Mouse (Mus musculus) midbrain, embryonic 12.5 days (tissue): Measurements from ENCODE around the gene Zfp790. TPM values are rescaled to one million over a fixed set of nuclear protein-coding genes. Genes with fewer than 3 reads are reported as not detected.

Source experiments
- ATAC-seq: fragments of 200-750 bp; cut with Nextera tagmentation; 2 replicates; pipeline ENCODE4 v1.8.0; 2017; ENCODE audit warnings: low read depth, moderate TSS enrichment, moderate library complexity; ENCODE audit not compliant: low FRiP score
- H3K27ac ChIP-seq: fragments of 300-500 bp; sonication (generic); replicated peaks from 2 replicates; pipeline ENCODE4 v1.5.1; 2016; ENCODE audit warnings: mild to moderate bottlenecking
- H3K27me3 ChIP-seq: fragments of 300-500 bp; sonication (generic); 2 replicates; pipeline ENCODE4 v1.6.1; 2016; ENCODE audit warnings: mild to moderate bottlenecking
- H3K36me3 ChIP-seq: fragments of 300-500 bp; sonication (generic); 2 replicates; pipeline ENCODE4 v1.6.1; 2016
- H3K4me1 ChIP-seq: fragments of 300-500 bp; sonication (generic); 2 replicates; pipeline ENCODE4 v1.6.1; 2016
- H3K4me2 ChIP-seq: fragments of 300-500 bp; sonication (generic); replicated peaks from 2 replicates; pipeline ENCODE4 v1.6.1; 2016; ENCODE audit warnings: mild to moderate bottlenecking, moderate library complexity
- H3K4me3 ChIP-seq: fragments of 300-500 bp; sonication (generic); 2 replicates; pipeline ENCODE4 v1.5.1; 2016; ENCODE audit warnings: mild to moderate bottlenecking
- H3K9ac ChIP-seq: fragments of 300-500 bp; sonication (generic); replicated peaks from 2 replicates; pipeline ENCODE4 v1.6.1; 2016; ENCODE audit warnings: mild to moderate bottlenecking, moderate library complexity
- H3K9me3 ChIP-seq: fragments of 300-500 bp; sonication (generic); 2 replicates; pipeline ENCODE4 v1.6.1; 2016; ENCODE audit warnings: mild to moderate bottlenecking
- WGBS: fragments of 180-500 bp; shearing (Covaris S2); methylation state at CpG from one replicate; pipeline ENCODE4 v1.1.7; 2016; 5-methylcytosine and 5-hydroxymethylcytosine counted together
- polyA plus RNA-seq: library from polyadenylated mRNA; unstranded; fragments of >200 nt; fragmentation: Nextera tagmentation; extraction: Ambion mirVana; gene quantifications from 2 replicates; pipeline ENCODE4 v1.2.1, GENCODE M21; 2016

Zfp790 gene
- polyA plus RNA-seq, 1 experiment from 2014 or later, result 24.0 TPM

DNA sequence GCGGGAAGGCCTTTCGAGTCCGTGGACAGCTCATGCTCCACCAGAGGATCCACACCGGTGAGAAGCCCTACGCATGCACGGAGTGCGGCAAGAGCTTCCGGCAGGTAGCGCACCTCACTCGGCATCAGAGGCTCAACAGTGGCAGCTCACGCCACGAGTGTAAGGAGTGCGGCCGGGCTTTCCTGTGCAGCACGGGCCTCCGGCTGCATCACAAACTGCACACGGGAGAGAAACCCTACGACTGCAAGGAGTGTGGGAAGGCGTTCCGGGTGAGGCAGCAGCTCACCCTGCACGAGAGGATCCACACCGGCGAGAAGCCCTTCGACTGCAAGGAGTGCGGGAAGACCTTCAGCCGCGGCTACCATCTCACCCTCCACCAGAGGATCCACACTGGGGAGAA is 23.0 kb upstream of the Zfp790 start:
- Histone ChIP-seq H3K27ac (no peak overlapping the region), H3K27me3 (peaks cover 10% of the 10 kb centered on the region), H3K9ac (no peak overlapping the region), H3K4me2 (no peak overlapping the region), H3K4me3 (no peak overlapping the region), H3K9me3 (peaks cover 5% of the 10 kb centered on the region; the same call in 1 of the 2 replicates), H3K36me3 (peaks cover 67% of the 10 kb centered on the region), H3K4me1 (no peaks in the 10 kb centered on the region)
- no peak for ATAC-seq
- 38% methylated on average over 27 of the region's 27 CpGs for WGBS

DNA sequence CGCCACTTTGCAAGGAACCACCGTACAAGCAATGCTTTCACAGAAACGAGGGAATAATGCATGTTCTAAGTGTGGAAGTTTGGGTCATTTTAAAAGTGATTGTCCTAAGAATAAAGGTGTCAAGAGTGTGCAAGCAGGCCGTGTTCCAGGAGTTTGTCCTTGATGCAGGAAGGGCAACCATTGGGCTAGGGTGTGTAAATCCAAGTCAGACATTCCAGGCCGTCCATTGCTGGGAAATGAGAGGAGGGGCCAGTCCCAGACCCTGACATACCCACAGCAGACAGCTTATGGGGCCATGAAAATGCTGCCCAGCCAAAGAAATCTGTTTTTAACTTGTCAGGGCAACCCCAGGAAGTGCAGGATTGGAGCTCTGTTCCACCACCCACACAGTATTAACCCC is 8.9 kb upstream of the Zfp790 start:
- H3K36me3 ChIP-seq, result 0 out of 2 replicates have a peak, but pooled peaks cover 3% of the 10 kb centered on the region
- WGBS, result 71% methylated on average over 5 of the region's 5 CpGs
- no peak overlapping the region for H3K4me3 ChIP-seq
- H3K27ac ChIP-seq, result no peak overlapping the region
- H3K4me2 ChIP-seq, result no peak overlapping the region
- H3K4me1 ChIP-seq, result no peaks in the 10 kb centered on the region
- no peaks in the 10 kb centered on the region for H3K27me3 ChIP-seq
- 0 out of 2 replicates have a peak, but pooled peaks cover 4% of the 10 kb centered on the region for H3K9me3 ChIP-seq
- no peak overlapping the region for H3K9ac ChIP-seq
- no peak for ATAC-seq

DNA sequence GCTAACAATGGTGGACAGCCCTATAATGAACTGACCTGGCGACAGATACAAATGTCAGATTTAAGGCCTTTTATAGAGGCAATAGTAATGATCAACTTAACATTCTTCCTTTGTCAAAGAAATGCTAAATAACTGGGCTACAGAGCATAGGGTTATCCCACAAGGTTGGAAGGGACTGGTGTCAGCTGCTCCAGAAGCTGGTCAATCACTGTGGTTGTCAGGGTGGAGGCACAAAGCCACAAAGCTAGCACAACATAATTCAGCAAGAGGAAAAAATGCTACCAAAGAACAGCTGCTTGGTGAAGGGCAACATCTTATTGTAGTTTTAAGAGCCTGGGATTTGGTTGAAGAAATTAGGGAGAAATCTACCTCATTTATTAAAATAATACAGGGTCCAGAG is 3.7 kb upstream of the Zfp790 start:
- Histone ChIP-seq H3K4me2 (no peak overlapping the region), H3K27ac (no peak overlapping the region), H3K9ac (no peak overlapping the region), H3K27me3 (no peaks in the 10 kb centered on the region), H3K36me3 (0 out of 2 replicates have a peak, but pooled peaks cover 3% of the 10 kb centered on the region), H3K9me3 (0 out of 2 replicates have a peak, but pooled peaks cover 4% of the 10 kb centered on the region), H3K4me3 (no peak overlapping the region), H3K4me1 (peaks cover 20% of the 10 kb centered on the region)
- no peak for ATAC-seq
- whole genome bisulfite sequencing, result 100% methylated on average over 1 of the region's 1 CpGs

GRCm38 (mm10) chr7:29814381-29814780 is 1.5 kb upstream of the Zfp790 start:
- no peak for ATAC-seq
- 85% methylated on average over 2 of the region's 2 CpGs for WGBS
- peak overlapping the region; percentile 64 for H3K4me2 ChIP-seq
- no peak overlapping the region for H3K27ac ChIP-seq
- peaks cover 27% of the 10 kb centered on the region for H3K4me1 ChIP-seq
- H3K4me3 ChIP-seq, result peak overlapping the region; percentile 63
- H3K9ac ChIP-seq, result 0 out of 2 replicates have a peak overlapping the region, but pooled peaks have one; percentile 65
- no peaks in the 10 kb centered on the region for H3K27me3 ChIP-seq
- H3K9me3 ChIP-seq, result 0 out of 2 replicates have a peak, but pooled peaks cover 1% of the 10 kb centered on the region
- H3K36me3 ChIP-seq, result 0 out of 2 replicates have a peak, but pooled peaks cover 3% of the 10 kb centered on the region

GRCm38 (mm10) chr7:29815061-29815784 is 691 bp upstream of the Zfp790 start:
- Histone ChIP-seq H3K27ac (peak overlapping the region; percentile 47; the same call in 1 of the 2 replicates), H3K4me2 (peak overlapping the region; percentile 64), H3K4me3 (peak overlapping the region; percentile 63), H3K9ac (peak overlapping the region; percentile 65), H3K9me3 (no peaks in the 10 kb centered on the region), H3K4me1 (peaks cover 29% of the 10 kb centered on the region), H3K36me3 (0 out of 2 replicates have a peak, but pooled peaks cover 3% of the 10 kb centered on the region), H3K27me3 (no peaks in the 10 kb centered on the region)
- ATAC-seq, result peak; percentile 59
- 3% methylated on average over 12 of the region's 12 CpGs for WGBS

- peak overlapping the region; percentile 75 for H3K4me2 ChIP-seq
- H3K36me3 ChIP-seq, result peaks cover 16% of the 10 kb centered on the region
- no peaks in the 10 kb centered on the region for H3K9me3 ChIP-seq
- H3K4me1 ChIP-seq, result peaks cover 29% of the 10 kb centered on the region
- 4% methylated on average over 12 of the region's 12 CpGs for WGBS
- H3K27me3 ChIP-seq, result no peaks in the 10 kb centered on the region
- H3K27ac ChIP-seq, result peak overlapping the region; percentile 61; the same call in 1 of the 2 replicates
- H3K9ac ChIP-seq, result peak overlapping the region; percentile 75
- H3K4me3 ChIP-seq, result peak overlapping the region; percentile 66
- ATAC-seq, result peak; percentile 80
These were observed 2.8 kb downstream of the Zfp790 start for GRCm38 (mm10) chr7:29818619-29819254.

DNA sequence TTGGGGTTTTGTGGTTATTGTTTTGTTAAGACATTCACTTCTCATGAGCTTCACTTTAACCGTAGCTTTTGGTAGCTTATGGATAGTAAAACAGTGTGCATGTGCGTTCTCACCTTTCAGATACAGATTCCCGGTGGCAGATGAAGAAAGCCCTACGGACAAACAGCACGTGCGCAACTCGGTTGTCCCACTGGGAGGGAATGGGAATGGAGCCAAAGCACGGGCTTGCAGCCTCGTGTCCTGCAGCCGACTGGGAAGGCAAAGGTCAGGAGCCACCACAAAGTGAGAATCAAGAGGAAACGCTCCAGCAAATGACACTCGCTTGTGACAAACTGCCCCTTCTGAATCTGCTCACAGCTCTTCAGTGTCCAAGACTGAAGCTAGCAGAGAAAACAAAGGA is 12.1 kb downstream of the Zfp790 start:
- Histone ChIP-seq H3K4me3 (no peak overlapping the region), H3K27me3 (no peaks in the 10 kb centered on the region), H3K4me2 (no peak overlapping the region), H3K36me3 (peaks cover 83% of the 10 kb centered on the region), H3K27ac (no peak overlapping the region), H3K9ac (no peak overlapping the region), H3K9me3 (no peaks in the 10 kb centered on the region), H3K4me1 (no peaks in the 10 kb centered on the region)
- no peak for ATAC-seq
- WGBS, result 95% methylated on average over 12 of the region's 12 CpGs

DNA sequence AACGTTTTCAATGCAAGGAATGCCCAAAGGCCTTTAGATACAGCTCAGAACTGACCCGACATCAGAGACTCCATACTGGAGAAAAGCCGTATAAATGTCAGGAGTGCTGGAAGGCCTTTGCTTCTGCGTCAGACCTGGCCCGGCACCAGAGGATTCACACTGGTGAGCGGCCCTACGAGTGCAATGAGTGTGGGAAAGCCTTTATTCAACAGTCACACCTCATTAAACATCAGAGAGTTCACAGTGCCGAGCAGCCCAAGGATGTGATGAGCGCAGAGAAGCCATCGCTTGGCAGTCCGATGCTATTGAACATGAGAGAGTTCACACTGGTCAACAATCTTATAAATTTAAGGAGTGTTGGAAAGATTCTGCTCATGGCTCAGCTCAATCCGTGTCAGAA is 13.9 kb downstream of the Zfp790 start:
- no peak for ATAC-seq
- no peaks in the 10 kb centered on the region for H3K27me3 ChIP-seq
- peaks cover 80% of the 10 kb centered on the region for H3K36me3 ChIP-seq
- H3K4me1 ChIP-seq, result no peaks in the 10 kb centered on the region
- no peak overlapping the region for H3K4me2 ChIP-seq
- no peaks in the 10 kb centered on the region for H3K9me3 ChIP-seq
- H3K27ac ChIP-seq, result no peak overlapping the region
- 86% methylated on average over 12 of the region's 12 CpGs for WGBS
- no peak overlapping the region for H3K9ac ChIP-seq
- no peak overlapping the region for H3K4me3 ChIP-seq

DNA sequence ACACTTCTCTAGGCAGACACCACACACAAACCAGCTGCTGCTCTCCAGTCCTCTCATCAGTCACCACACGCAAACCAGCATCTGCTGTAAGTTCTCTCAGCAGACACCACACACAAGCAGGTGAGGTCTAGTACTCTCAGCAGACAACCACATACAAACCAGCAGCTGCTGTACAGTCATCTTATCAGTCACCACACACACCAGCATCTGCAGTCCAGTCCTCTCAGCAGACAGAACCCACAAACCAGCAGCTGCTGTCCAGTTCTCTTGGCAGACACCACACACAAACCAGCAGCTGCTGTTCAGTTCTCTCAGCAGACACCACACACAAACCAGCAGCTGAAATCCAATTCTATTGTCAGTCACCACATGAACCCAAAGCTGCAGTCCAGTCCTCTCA is 20.9 kb downstream of the Zfp790 start:
- Histone ChIP-seq H3K27ac (no peak overlapping the region), H3K4me1 (no peaks in the 10 kb centered on the region), H3K4me2 (no peak overlapping the region), H3K9me3 (no peaks in the 10 kb centered on the region), H3K27me3 (no peaks in the 10 kb centered on the region), H3K9ac (no peak overlapping the region), H3K36me3 (peaks cover 24% of the 10 kb centered on the region), H3K4me3 (no peak overlapping the region)
- no peak for ATAC-seq
- WGBS, result 86% methylated on average over 1 of the region's 1 CpGs

DNA sequence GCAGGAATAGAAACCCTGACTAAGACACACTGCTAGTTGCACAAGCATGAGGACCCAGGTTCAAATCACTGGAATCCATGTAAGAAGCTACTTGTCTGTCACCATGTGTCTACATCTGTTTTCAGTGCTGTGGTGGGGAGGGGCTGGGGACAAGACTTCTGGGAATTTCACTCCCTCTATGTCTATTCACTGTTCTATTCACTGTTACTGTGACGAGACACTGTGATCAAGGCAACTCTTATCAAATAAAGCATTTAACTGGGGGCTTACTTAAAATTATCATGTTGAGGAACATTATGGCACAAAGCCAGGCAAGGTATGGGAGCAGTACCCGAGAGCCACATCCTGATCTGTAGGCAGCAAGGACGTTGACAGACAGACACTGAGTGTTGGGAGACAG is 23.3 kb downstream of the Zfp790 start:
- Histone ChIP-seq H3K27ac (no peak overlapping the region), H3K36me3 (peaks cover 13% of the 10 kb centered on the region)
- 87% methylated on average over 3 of the region's 3 CpGs for WGBS

GRCm38 (mm10) chr7:29842105-29842504 is 26.2 kb downstream of the Zfp790 start:
- no peaks in the 10 kb centered on the region for H3K4me1 ChIP-seq
- no peak overlapping the region for H3K4me2 ChIP-seq
- H3K4me3 ChIP-seq, result no peak overlapping the region
- H3K27ac ChIP-seq, result no peak overlapping the region
- H3K27me3 ChIP-seq, result no peaks in the 10 kb centered on the region
- H3K36me3 ChIP-seq, result peaks cover 31% of the 10 kb centered on the region
- H3K9me3 ChIP-seq, result no peaks in the 10 kb centered on the region
- no peak overlapping the region for H3K9ac ChIP-seq
- ATAC-seq, result no peak
- WGBS, result 97% methylated on average over 1 of the region's 1 CpGs

More for the DNA sequence above, 23.3 kb downstream of the Zfp790 start:
- Histone ChIP-seq H3K4me1 (no peaks in the 10 kb centered on the region), H3K4me3 (no peak overlapping the region), H3K4me2 (no peak overlapping the region), H3K9ac (no peak overlapping the region), H3K9me3 (no peaks in the 10 kb centered on the region), H3K27me3 (no peaks in the 10 kb centered on the region)
- ATAC-seq, result no peak

DNA sequence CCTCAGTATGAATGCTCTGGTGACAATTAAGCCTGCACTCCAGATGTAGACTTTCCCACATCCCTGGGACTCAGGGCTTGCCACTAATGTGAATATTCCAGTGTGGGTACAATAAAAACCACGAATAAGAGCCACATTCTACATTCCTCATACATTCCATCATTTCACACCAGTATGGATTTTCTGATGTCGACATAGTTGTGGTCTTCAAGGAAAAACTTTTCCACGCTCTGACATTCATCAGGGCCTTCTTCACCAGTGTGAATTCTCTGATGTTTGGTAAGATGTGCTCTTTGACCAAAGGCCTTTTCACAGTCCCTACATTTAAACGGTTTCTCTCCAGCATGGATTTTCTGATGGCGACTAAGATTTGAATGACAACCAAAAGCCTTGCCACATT is 28.7 kb downstream of the Zfp790 start:
- H3K36me3 ChIP-seq, result peaks cover 46% of the 10 kb centered on the region
- H3K27ac ChIP-seq, result no peak overlapping the region
- no peak overlapping the region for H3K4me3 ChIP-seq
- H3K4me1 ChIP-seq, result no peaks in the 10 kb centered on the region
- no peaks in the 10 kb centered on the region for H3K9me3 ChIP-seq
- no peaks in the 10 kb centered on the region for H3K27me3 ChIP-seq
- no peak overlapping the region for H3K4me2 ChIP-seq
- WGBS, result 94% methylated on average over 5 of the region's 5 CpGs
- no peak overlapping the region for H3K9ac ChIP-seq
- ATAC-seq, result no peak
